Mouse (Mus musculus) left cerebral cortex, postnatal 10 days (tissue): ENCODE measurements around the gene Gm17949. TPM values are rescaled to one million over a fixed set of nuclear protein-coding genes. Genes with fewer than 3 reads are reported as not detected.

Experiments
- DNase-seq, 2 experiments: peaks; one replicate each; pipeline ENCODE4 v3.0.0; 2021 to 2022; ENCODE audit warnings: low spot score in 2 of 2, mixed read lengths in 1 of 2; ENCODE audit errors: extremely low spot score in 1 of 2
- intact Hi-C: fragments of 180-260 bp; cut with DNase I; formaldehyde crosslinking; loops from one replicate; pipeline ENCODE4 v1.15.1; 2025
- total RNA-seq, 2 experiments: library from RNA; stranded (reverse); gene quantifications; 2 replicates each; pipeline ENCODE4 v1.2.3; 2021

Gene Gm17949
- total RNA-seq, 2 experiments from 2014 or later = 0.51 TPM; not detected in 1

DNA sequence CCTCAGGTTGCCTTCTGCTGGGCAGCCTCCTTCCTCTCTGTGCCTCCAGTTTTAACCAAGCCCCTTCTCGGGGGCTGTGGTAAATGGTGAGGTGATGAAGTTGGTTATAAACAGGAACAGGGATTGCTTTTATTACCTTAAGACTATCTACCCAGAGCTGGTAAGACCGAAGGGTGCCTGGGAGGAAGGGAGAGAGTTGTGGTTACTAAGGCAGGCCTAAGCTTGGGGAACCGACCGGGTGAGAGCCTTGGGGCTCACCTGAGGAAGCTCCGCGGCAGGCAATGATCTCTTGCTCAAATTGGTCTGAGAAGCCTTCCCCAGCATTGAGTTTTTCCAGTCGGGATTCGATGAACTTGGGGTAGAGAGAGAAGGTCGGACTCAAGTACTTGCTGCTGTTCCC lies 59.0 kb downstream of the Gm17949 start:
- intact Hi-C loops = no loop called here
- no peak for DNase-seq

- intact Hi-C loops = no loop called here
Measured at GRCm38 (mm10) chr17:57070699-57071098, 59.4 kb downstream of the Gm17949 start.

More at GRCm38 (mm10) chr17:57070699-57071098, 59.4 kb downstream of the Gm17949 start:
- DNase-seq = no peak

Other genes with a start within 250 kb of the Gm17949 start
- gene Dus3l, start 246.7 kb upstream of the Gm17949 start, total RNA-seq = 10 to 100 TPM; 75.4 to 76.4 TPM
- 1 to 10 TPM in 1 of 2 experiments, under 1 TPM in 1; 0.49 to 1.4 TPM for gene Prr22, start 241.2 kb upstream of the Gm17949 start, total RNA-seq
- gene Rfx2, start 180.5 kb upstream of the Gm17949 start, total RNA-seq = 1 to 10 TPM; 1.4 to 2.3 TPM
- gene Acsbg2, start 137.0 kb upstream of the Gm17949 start, total RNA-seq = not detected
- under 1 TPM; 0.16 to 0.41 TPM for gene 1700061G19Rik, start 136.0 kb upstream of the Gm17949 start, total RNA-seq
- 10 to 100 TPM; 66.2 to 78.3 TPM for gene Mllt1, start 76.1 kb upstream of the Gm17949 start, total RNA-seq
- gene Acer1, start 29.3 kb upstream of the Gm17949 start, total RNA-seq = not detected
- gene Clpp, start 21.2 kb upstream of the Gm17949 start, total RNA-seq = 10 to 100 TPM; 51.0 to 52.6 TPM
- 10 to 100 TPM; 25.7 to 30.4 TPM for gene Alkbh7, start 14.1 kb upstream of the Gm17949 start, total RNA-seq
- gene Pspn, start 11.5 kb upstream of the Gm17949 start, total RNA-seq = not detected
- gene Gtf2f1, start 181 bp upstream of the Gm17949 start, total RNA-seq = 10 to 100 TPM; 47.2 to 51.3 TPM
- 100 to 1,000 TPM; 118 to 122 TPM for gene Khsrp, start 20.1 kb downstream of the Gm17949 start, total RNA-seq
- gene Slc25a41, start 30.2 kb downstream of the Gm17949 start, total RNA-seq = under 1 TPM in 1 of 2 experiments, not detected in 1; 0.28 TPM
- under 1 TPM in 1 of 2 experiments, not detected in 1; 0.47 TPM for gene Crb3, start 47.6 kb downstream of the Gm17949 start, total RNA-seq
- 100 to 1,000 TPM; 325 to 326 TPM for gene Slc25a23, start 48.4 kb downstream of the Gm17949 start, total RNA-seq
- gene Dennd1c, start 67.0 kb downstream of the Gm17949 start, total RNA-seq = 1 to 10 TPM; 1.4 to 1.6 TPM
- 100 to 1,000 TPM; 519 to 556 TPM for gene Tubb4a, start 76.3 kb downstream of the Gm17949 start, total RNA-seq
- under 1 TPM; 0.43 to 0.55 TPM for gene Tnfsf9, start 93.9 kb downstream of the Gm17949 start, total RNA-seq
- gene Cd70, start 138.3 kb downstream of the Gm17949 start, total RNA-seq = not detected
- gene Tnfsf14, start 182.7 kb downstream of the Gm17949 start, total RNA-seq = not detected
- gene C3, start 216.7 kb downstream of the Gm17949 start, total RNA-seq = under 1 TPM; 0.62 to 0.67 TPM
- 10 to 100 TPM; 14.8 to 15.9 TPM for gene Gpr108, start 237.0 kb downstream of the Gm17949 start, total RNA-seq
- gene Trip10, start 238.0 kb downstream of the Gm17949 start, total RNA-seq = 1 to 10 TPM; 4.6 to 6.7 TPM